Mouse (Mus musculus): ENCODE measurements around the gene Ntm. TPM values are rescaled to one million over a fixed set of nuclear protein-coding genes. Genes with fewer than 3 reads are reported as not detected.
A peak's percentile ranks its signal among the peaks of the same experiment; 100 is the strongest.

Ntm gene
- polyA plus RNA-seq, 1 experiment from 2014 or later, result 160 TPM

DNA sequence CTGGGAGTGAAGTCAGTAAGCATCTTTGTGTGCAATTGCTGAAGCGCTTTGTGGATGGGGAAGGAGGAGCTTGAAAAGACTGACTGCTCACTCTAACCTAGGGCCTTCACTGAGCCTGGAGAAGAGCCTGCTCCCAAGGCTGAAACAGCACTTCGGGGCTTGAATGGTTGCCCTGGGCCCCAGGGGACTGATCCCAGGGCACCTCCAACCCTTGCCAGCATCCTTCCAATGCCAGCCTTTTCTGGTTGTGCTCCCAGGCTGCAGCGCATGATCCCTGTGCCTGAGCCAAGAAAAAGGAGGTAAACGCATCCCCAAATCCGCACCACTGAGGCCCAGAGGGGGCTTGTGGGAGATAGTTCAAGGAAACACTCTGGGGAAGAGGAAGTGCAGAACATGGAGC lies 128.0 kb downstream of the Ntm start:
- H3K4me1 ChIP-seq (ENCODE audit: control insufficient read depth, insufficient read depth, low read length), result peaks cover 39% of the 10 kb centered on the region
- no peaks in the 10 kb centered on the region for H3K36me3 ChIP-seq (ENCODE audit: control insufficient read depth, insufficient read depth, low read length)
- no peaks in the 10 kb centered on the region for H3K27me3 ChIP-seq (ENCODE audit: control insufficient read depth, insufficient read depth, low read length)
- DNase-seq, result no peak
- no peak overlapping the region for H3K27ac ChIP-seq (replicated peaks; ENCODE audit: low read depth, low read length)
- ATAC-seq (ENCODE audit: low FRiP score, low TSS enrichment), result no peak
- no peak overlapping the region for H3K4me2 ChIP-seq (ENCODE audit: low read length)
- no peaks in the 10 kb centered on the region for H3K9me3 ChIP-seq (ENCODE audit: control insufficient read depth, low read length)
- H3K4me3 ChIP-seq (replicated peaks; ENCODE audit: low read depth, low read length), result no peak overlapping the region
- no peak overlapping the region for H3K9ac ChIP-seq (replicated peaks; ENCODE audit: low read length)
- whole genome bisulfite sequencing, result 68% methylated on average over 5 of the region's 5 CpGs

DNA sequence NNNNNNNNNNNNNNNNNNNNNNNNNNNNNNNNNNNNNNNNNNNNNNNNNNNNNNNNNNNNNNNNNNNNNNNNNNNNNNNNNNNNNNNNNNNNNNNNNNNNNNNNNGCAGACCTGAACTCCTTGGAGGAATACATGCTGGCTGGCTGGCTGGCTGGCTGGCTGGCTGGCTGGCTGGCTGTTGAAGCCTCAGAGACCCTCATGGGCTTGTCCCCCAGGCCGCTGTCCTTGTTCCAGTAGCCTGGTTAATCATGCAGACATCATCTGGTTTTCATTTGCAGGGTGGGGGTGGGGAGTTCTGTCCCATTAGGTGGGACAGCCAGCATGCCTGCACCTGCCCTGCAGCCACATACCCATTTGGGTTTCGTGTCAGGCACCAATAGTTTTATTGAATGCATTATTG lies 129.2 kb downstream of the Ntm start:
- ATAC-seq (ENCODE audit: low FRiP score, low TSS enrichment), result no peak
- WGBS, result 32% methylated on average over 2 of the region's 2 CpGs
- peaks cover 39% of the 10 kb centered on the region for H3K4me1 ChIP-seq (ENCODE audit: control insufficient read depth, insufficient read depth, low read length)

DNA sequence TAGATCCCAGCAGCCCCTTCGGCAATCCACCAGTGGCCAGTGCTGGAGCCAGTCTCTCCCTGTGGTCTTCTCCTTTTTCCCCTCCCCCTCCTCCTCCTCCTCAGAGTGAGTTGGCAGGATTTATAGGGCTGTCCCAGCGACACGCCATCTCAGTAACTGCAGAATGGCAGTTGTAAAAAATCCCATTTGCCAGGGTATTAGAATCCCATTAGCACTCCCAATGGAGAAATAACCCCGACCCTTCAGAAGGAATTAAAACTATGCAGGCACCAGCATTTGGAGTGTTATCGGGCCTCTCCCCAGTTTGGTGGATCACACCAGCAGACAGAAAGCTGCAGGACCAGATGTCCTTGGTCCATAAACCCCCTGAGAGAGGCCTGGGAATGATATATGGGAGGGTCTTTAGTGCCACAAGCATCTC lies 135.7 kb downstream of the Ntm start:
- no peak overlapping the region for H3K9ac ChIP-seq (replicated peaks; ENCODE audit: low read length)
- no peaks in the 10 kb centered on the region for H3K36me3 ChIP-seq (ENCODE audit: control insufficient read depth, insufficient read depth, low read length)
- WGBS, result 26% methylated on average over 5 of the region's 5 CpGs
- H3K9me3 ChIP-seq (ENCODE audit: control insufficient read depth, low read length), result no peaks in the 10 kb centered on the region
- no peak overlapping the region for H3K4me3 ChIP-seq (replicated peaks; ENCODE audit: low read depth, low read length)
- no peaks in the 10 kb centered on the region for H3K27me3 ChIP-seq (ENCODE audit: control insufficient read depth, insufficient read depth, low read length)
- H3K4me2 ChIP-seq (ENCODE audit: low read length), result no peak overlapping the region
- H3K27ac ChIP-seq (replicated peaks; ENCODE audit: low read depth, low read length), result no peak overlapping the region
- H3K4me1 ChIP-seq (ENCODE audit: control insufficient read depth, insufficient read depth, low read length), result peaks cover 10% of the 10 kb centered on the region
- ATAC-seq (ENCODE audit: low FRiP score, low TSS enrichment) (no peak), DNase-seq (peak; percentile 56)

More for the DNA sequence above, 129.2 kb downstream of the Ntm start:
- Histone ChIP-seq H3K36me3 (ENCODE audit: control insufficient read depth, insufficient read depth, low read length) (no peaks in the 10 kb centered on the region), H3K9ac (replicated peaks; ENCODE audit: low read length) (no peak overlapping the region), H3K27ac (replicated peaks; ENCODE audit: low read depth, low read length) (peak overlapping the region; percentile 64), H3K27me3 (ENCODE audit: control insufficient read depth, insufficient read depth, low read length) (no peaks in the 10 kb centered on the region), H3K4me3 (replicated peaks; ENCODE audit: low read depth, low read length) (no peak overlapping the region), H3K4me2 (ENCODE audit: low read length) (no peak overlapping the region), H3K9me3 (ENCODE audit: control insufficient read depth, low read length) (no peaks in the 10 kb centered on the region)
- peak; percentile 46 for DNase-seq

DNA sequence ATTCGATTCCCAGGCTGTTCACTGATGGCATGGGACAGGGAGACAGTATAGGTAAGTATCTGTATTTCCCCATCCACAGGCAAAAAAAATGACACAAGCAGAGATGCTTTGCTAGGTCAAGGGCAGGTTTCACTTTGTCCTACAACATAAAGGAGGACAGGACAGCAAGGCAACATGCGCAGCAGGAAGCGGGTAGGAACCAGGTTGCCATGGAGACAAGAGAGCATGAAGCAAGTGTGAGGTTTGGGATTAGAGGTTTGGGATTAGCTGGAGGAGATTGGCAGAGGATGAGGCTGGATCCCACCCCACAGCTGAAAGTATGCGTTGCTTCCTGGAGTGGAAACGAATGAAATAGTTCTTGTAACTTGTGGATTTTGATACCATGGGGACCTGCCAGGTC lies 137.7 kb downstream of the Ntm start:
- Histone ChIP-seq H3K27me3 (ENCODE audit: control insufficient read depth, insufficient read depth, low read length) (no peaks in the 10 kb centered on the region), H3K36me3 (ENCODE audit: control insufficient read depth, insufficient read depth, low read length) (no peaks in the 10 kb centered on the region), H3K4me2 (ENCODE audit: low read length) (no peak overlapping the region), H3K9me3 (ENCODE audit: control insufficient read depth, low read length) (no peaks in the 10 kb centered on the region), H3K4me1 (ENCODE audit: control insufficient read depth, insufficient read depth, low read length) (peaks cover 25% of the 10 kb centered on the region), H3K9ac (replicated peaks; ENCODE audit: low read length) (no peak overlapping the region), H3K4me3 (replicated peaks; ENCODE audit: low read depth, low read length) (no peak overlapping the region), H3K27ac (replicated peaks; ENCODE audit: low read depth, low read length) (no peak overlapping the region)
- no peak for ATAC-seq (ENCODE audit: low FRiP score, low TSS enrichment)
- DNase-seq, result peak; percentile 67
- 46% methylated on average over 5 of the region's 5 CpGs for WGBS

DNA sequence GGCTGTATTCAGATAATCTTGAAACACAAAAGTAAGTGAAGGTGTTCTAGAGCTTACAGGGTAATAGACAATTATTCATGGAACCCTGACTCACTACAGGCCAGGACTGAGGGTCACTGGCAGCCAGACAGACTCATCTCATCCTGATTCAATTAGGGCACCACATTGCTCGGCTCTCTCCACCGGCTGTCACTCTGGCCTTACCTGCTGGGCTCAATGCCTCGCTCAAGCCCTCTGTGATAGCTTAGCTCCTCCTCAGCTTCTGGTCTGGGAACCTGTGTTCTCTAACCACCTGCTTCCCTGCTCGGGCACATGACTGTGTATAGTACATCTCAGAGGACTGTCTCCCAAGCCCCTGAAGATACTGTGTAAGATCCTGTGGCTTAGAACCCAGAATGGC lies 139.2 kb downstream of the Ntm start:
- no peak overlapping the region for H3K9ac ChIP-seq (replicated peaks; ENCODE audit: low read length)
- no peaks in the 10 kb centered on the region for H3K27me3 ChIP-seq (ENCODE audit: control insufficient read depth, insufficient read depth, low read length)
- DNase-seq, result no peak
- ATAC-seq (ENCODE audit: low FRiP score, low TSS enrichment), result no peak
- H3K9me3 ChIP-seq (ENCODE audit: control insufficient read depth, low read length), result no peaks in the 10 kb centered on the region
- H3K4me2 ChIP-seq (ENCODE audit: low read length), result no peak overlapping the region
- no peak overlapping the region for H3K4me3 ChIP-seq (replicated peaks; ENCODE audit: low read depth, low read length)
- H3K4me1 ChIP-seq (ENCODE audit: control insufficient read depth, insufficient read depth, low read length), result peaks cover 30% of the 10 kb centered on the region
- no peak overlapping the region for H3K27ac ChIP-seq (replicated peaks; ENCODE audit: low read depth, low read length)
- 81% methylated on average over 4 of the region's 4 CpGs for WGBS
- H3K36me3 ChIP-seq (ENCODE audit: control insufficient read depth, insufficient read depth, low read length), result no peaks in the 10 kb centered on the region

DNA sequence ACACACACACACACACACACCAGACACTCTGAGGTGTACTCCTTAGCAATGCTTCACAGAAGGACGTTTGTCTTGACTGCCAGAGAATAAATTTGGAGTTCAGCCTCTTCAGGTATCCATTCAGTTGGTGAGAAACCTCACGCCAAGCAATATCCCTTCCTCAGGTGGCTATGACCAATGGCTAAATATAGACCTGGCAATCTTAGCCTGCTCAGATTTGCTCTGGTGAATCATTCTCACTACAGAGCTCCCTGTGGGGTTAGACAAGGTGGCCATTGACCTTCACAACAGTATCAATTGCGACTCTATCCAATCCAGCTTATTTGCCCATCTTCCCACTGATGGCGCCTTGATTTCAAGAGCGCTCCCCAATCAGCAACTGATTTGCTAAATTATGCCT lies 150.3 kb downstream of the Ntm start:
- DNase-seq (no peak), ATAC-seq (ENCODE audit: low FRiP score, low TSS enrichment) (no peak)
- 88% methylated on average over 5 of the region's 5 CpGs for WGBS
- Histone ChIP-seq H3K9me3 (ENCODE audit: control insufficient read depth, low read length) (no peaks in the 10 kb centered on the region), H3K4me1 (ENCODE audit: control insufficient read depth, insufficient read depth, low read length) (0 out of 2 replicates have a peak, but pooled peaks cover 4% of the 10 kb centered on the region), H3K4me3 (replicated peaks; ENCODE audit: low read depth, low read length) (no peak overlapping the region), H3K27ac (replicated peaks; ENCODE audit: low read depth, low read length) (no peak overlapping the region), H3K27me3 (ENCODE audit: control insufficient read depth, insufficient read depth, low read length) (no peaks in the 10 kb centered on the region), H3K36me3 (ENCODE audit: control insufficient read depth, insufficient read depth, low read length) (no peaks in the 10 kb centered on the region), H3K4me2 (ENCODE audit: low read length) (no peak overlapping the region), H3K9ac (replicated peaks; ENCODE audit: low read length) (no peak overlapping the region)

DNA sequence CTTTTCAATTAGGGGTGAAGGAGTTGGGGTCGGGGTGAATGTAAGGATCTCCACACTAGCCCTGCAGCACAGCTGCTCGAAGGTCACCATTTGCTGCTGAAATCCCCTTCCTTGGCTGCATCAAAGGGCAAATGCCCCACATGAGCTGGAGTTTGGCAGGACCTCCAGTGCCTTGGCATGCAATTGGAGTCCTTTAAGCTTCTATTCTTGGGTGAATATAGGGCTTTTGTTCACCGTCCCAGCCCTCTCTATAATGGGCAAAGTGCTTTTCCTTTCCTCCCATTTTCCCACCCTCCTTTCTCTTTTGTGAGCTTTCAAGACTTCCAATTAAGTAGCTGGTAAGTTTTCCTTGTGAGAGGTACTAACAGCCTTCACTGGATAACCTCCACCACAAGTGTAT lies 156.2 kb downstream of the Ntm start:
- no peak for ATAC-seq (ENCODE audit: low FRiP score, low TSS enrichment)

DNA sequence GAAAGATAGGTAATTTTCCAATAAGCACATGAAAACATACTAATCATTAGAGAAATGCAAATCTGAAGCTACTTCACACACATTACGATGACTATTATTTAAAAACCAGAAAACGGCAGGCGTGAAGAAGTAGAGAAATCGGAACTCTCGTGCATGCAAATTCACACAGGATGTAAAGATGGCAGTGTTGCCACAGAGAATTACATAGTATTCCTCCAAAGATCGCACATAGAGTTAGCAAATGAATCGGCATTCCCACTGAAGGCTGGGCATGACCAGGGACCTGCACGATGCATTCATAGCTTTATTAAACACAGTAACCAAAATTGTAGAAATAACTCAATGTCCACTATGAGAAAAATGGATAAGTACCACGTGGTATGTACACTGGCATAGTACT lies 158.5 kb downstream of the Ntm start:
- Histone ChIP-seq H3K9ac (replicated peaks; ENCODE audit: low read length) (no peak overlapping the region), H3K4me1 (ENCODE audit: control insufficient read depth, insufficient read depth, low read length) (peaks cover 23% of the 10 kb centered on the region), H3K4me3 (replicated peaks; ENCODE audit: low read depth, low read length) (no peak overlapping the region), H3K27ac (replicated peaks; ENCODE audit: low read depth, low read length) (no peak overlapping the region), H3K36me3 (ENCODE audit: control insufficient read depth, insufficient read depth, low read length) (no peaks in the 10 kb centered on the region), H3K27me3 (ENCODE audit: control insufficient read depth, insufficient read depth, low read length) (no peaks in the 10 kb centered on the region), H3K9me3 (ENCODE audit: control insufficient read depth, low read length) (no peaks in the 10 kb centered on the region), H3K4me2 (ENCODE audit: low read length) (no peak overlapping the region)
- no peak for DNase-seq
- ATAC-seq (ENCODE audit: low FRiP score, low TSS enrichment), result no peak
- 83% methylated on average over 9 of the region's 9 CpGs for WGBS

More for the DNA sequence above, 156.2 kb downstream of the Ntm start:
- no peaks in the 10 kb centered on the region for H3K9me3 ChIP-seq (ENCODE audit: control insufficient read depth, low read length)
- H3K27ac ChIP-seq (replicated peaks; ENCODE audit: low read depth, low read length), result no peak overlapping the region
- H3K36me3 ChIP-seq (ENCODE audit: control insufficient read depth, insufficient read depth, low read length), result no peaks in the 10 kb centered on the region
- H3K27me3 ChIP-seq (ENCODE audit: control insufficient read depth, insufficient read depth, low read length), result no peaks in the 10 kb centered on the region
- DNase-seq, result peak; percentile 36
- no peak overlapping the region for H3K4me3 ChIP-seq (replicated peaks; ENCODE audit: low read depth, low read length)
- peaks cover 23% of the 10 kb centered on the region for H3K4me1 ChIP-seq (ENCODE audit: control insufficient read depth, insufficient read depth, low read length)
- WGBS, result 42% methylated on average over 3 of the region's 3 CpGs
- no peak overlapping the region for H3K9ac ChIP-seq (replicated peaks; ENCODE audit: low read length)
- H3K4me2 ChIP-seq (ENCODE audit: low read length), result no peak overlapping the region

DNA sequence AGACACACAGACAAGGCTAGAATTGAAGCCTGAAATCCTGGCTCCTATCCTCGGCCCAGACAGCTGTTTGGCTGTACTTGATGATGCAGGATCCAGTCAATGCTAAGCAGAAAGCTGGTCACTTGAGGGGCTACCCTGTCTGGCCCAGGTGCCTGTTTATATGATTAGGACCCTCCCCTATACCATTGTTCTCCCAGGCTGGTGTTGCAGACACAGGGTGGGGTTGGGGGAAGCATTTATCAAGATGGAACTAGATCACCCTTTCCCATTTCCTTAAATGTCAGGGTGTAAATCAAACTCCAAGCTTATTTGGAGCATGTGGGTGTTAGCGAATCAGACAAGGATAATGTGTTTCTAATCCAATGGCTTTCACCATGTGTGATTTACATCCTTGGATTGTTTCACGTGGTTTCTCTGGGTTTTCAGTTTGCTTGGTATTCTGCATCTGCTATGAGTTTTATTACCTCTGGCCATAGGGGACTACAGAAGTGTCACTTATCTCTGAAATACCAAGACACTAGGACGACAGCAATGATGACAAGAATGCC lies 159.1 kb downstream of the Ntm start:
- Histone ChIP-seq H3K4me3 (replicated peaks; ENCODE audit: low read depth, low read length) (no peak overlapping the region), H3K9me3 (ENCODE audit: control insufficient read depth, low read length) (no peaks in the 10 kb centered on the region), H3K4me1 (ENCODE audit: control insufficient read depth, insufficient read depth, low read length) (peaks cover 23% of the 10 kb centered on the region), H3K27me3 (ENCODE audit: control insufficient read depth, insufficient read depth, low read length) (no peaks in the 10 kb centered on the region), H3K27ac (replicated peaks; ENCODE audit: low read depth, low read length) (peak overlapping the region; percentile 83), H3K9ac (replicated peaks; ENCODE audit: low read length) (no peak overlapping the region; the same call in 1 of the 2 replicates), H3K4me2 (ENCODE audit: low read length) (peak overlapping the region; percentile 35; the same call in 1 of the 2 replicates), H3K36me3 (ENCODE audit: control insufficient read depth, insufficient read depth, low read length) (no peaks in the 10 kb centered on the region)
- 30% methylated on average over 4 of the region's 4 CpGs for WGBS
- ATAC-seq (ENCODE audit: low FRiP score, low TSS enrichment) (no peak), DNase-seq (no peak)

All from midbrain, embryonic 14.5 days (tissue).